Mouse (Mus musculus) gastrocnemius, adult 8-10 months (tissue): ENCODE measurements at regions not wholly inside any gene's neighbourhood (a gene's known extent, or its start where the extent isn't known, plus 50 kb on each side); places are given as distances from the start of the nearest gene placed in this dataset.

Experiments
- DNase-seq, 2 experiments: peaks; one replicate each; pipeline ENCODE4 v3.0.0; 2022; ENCODE audit warnings: low spot score in 2 of 2

- no peak for DNase-seq
Measured at GRCm38 (mm10) chr8:90192856-90193255, 155.3 kb downstream of the Tox3 start.

DNA sequence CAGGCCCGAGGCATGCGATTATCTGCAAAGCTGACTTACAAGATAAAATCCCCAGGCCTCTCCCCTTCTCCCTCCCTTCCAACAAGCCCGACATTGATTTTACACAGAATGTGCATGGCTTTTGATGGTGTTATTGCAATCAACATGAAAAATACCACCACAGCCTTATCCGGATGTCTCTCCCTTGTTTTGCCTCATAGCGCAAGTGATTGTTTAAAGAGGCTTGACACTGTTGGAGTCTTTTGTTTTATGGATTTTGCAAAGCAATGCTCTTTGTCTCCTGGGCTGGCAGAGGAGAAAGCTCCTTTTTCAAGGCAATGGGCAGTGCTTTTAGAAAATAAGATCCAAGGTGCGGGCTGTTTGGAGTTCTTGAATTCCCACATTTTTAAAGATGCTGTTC lies 165.3 kb downstream of the Tox3 start:
- DNase-seq: no peak

GRCm38 (mm10) chr8:90176771-90177170 lies 171.4 kb downstream of the Tox3 start:
- DNase-seq: no peak

DNA sequence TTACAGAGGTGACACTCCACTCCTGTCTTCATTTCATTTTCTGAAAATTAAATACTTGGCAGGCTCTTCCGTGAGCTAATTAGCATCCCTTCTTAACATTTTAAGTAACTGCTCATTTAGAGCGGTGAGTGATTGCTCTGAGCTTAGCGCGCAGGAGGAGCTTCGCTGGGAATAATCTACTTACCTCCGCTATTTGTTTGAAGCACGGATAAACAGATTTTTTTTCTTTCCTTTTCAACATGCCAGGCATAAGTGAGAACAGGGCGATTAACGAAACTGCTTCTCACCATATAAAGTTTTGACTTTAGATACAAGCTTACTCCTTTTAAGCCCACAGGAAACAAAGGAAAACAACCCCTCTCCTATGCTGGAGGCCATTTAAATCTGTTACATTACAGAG lies 171.8 kb downstream of the Tox3 start:
- no peak for DNase-seq

- DNase-seq: no peak
Measured at GRCm38 (mm10) chr8:90166639-90167038, 181.5 kb downstream of the Tox3 start.

GRCm38 (mm10) chr8:90151477-90151876 lies 196.7 kb downstream of the Tox3 start:
- no peak for DNase-seq

DNA sequence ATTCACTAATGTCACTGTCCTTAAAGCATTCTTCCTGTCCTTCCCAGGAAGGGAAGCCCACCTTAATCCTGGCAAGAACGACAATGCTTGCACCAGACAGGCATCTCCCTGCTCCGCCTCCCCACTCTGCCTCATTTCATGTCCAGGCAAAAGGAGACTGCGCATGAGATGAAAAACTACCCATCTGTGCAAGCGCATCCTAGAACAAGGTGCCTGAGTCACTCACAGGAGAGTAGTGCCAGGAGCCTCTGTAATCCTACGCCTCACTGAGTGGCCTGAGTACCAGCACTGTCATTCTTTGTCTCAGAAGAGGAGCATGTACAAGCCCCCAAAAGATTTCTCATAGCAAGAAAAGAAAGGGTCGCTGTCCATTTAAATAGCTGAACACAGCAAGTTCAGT lies 198.2 kb downstream of the Tox3 start:
- DNase-seq: no peak

DNA sequence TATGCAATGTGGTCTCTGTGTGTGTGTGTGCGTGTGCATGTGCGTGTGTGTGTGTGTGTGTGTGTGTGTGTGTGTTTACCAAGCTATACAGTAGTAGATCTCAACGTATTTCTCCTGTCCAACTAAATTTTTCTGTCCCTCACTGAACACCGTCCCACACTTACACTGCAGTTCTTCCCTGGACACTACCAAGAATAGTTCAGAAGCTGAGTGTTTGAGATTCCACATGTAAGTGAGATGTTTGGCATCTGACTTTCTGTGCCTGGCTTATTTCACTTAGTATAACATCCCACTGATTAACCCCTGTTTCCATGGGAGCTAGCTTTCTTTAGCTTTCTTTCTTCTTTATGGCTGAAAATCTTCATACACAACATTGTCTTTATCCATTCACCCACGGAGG lies 213.5 kb downstream of the Tox3 start:
- DNase-seq: no peak

- no peak for DNase-seq
Measured at GRCm38 (mm10) chr8:90130704-90131267, 217.4 kb downstream of the Tox3 start.

DNA sequence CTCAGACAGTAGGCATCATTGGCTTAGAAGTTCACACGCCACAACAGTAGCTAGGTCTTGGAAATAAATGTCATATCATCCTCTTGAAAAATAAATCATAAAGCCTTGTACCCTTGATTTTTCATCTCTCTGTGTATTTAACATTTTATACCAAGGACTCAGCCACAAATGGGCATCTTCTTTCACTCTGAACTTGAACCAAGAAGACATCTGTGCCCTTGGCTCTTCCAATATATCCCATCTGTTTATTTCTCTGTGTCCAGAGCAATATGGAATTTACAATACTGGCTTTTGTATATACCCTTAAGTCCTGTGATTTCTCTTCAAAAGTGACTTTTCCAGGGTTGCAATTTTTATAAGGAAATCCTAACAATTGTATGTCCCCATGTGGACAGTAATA lies 222.7 kb downstream of the Tox3 start:
- no peak for DNase-seq

DNA sequence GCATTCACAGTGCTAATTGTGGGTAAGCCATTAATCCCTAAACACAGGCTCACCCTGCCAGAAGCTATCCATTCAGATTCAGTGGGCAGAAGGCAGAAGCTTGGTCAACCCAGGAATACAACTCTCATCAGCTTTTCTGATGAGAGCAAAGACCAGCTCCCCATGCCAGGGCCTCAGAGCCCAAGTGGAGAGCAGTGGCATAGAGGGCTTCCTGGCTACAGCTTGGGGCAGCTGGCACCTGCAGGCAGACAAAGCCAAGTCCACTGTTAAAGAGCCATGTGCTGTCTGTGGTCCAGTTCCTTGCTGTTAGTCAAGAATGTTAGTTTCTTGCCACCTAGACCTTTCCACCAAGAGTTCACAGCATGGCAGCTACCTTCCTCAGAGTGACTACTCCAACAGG lies 225.0 kb downstream of the Tox3 start:
- no peak for DNase-seq

DNA sequence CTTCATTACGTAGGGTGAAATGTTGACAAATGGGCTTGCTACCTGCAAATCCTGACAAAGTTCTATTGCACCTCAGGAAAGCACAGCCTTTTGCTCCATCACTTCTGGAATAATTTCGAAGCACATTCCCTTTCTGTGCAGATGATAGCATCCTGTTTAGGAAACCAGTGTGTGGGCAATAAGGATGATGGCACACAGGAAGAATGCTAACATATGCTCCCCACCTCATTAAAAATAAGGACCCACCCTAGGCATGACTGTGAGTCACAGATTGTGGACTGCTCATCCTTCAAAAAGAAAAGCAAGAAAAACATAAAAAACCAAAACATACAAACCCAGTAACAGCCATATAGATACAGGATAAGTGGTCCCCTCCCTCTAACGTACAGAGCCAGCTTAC lies 226.2 kb downstream of the Tox3 start:
- no peak for DNase-seq

GRCm38 (mm10) chr8:90121017-90121416 lies 227.1 kb downstream of the Tox3 start:
- DNase-seq: no peak

DNA sequence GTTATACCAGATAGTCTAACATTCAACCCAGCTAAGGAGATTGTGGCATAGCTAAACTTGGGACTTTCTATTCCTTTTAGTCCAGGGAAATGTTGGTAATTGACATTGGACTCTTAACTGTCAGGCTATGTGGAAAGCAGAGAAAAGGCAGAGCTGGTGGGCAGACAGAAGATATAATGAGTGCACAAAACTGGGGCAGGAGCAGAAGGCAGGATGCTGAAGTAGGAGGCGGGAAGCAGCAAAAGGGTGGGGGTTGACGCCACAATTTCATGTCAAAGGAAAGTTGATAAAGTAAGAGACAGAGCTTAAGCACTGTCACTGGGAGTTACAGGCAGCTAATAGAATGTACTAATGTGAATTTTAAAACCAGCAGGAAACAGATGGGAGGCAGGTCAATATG lies 232.7 kb downstream of the Tox3 start:
- DNase-seq: no peak

DNA sequence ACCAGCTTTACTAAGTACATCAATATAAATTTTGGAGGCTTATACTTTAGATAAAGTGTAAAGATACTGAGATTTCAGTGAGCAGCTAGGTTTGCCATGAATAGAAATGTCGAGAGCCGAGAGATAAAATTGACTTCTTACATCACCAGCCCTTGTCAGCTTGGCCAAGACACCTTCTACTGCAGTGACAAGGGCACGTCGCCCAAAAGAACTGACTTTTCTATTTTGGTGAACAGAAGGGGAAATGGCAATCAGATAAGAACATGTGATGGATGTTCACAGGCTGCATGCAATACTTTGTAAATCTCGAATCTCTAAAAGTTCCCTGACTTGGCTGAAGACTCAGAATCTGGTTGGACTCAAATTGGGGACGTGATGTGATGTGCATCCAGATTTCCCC lies 247.6 kb downstream of the Tox3 start:
- no peak for DNase-seq

DNA sequence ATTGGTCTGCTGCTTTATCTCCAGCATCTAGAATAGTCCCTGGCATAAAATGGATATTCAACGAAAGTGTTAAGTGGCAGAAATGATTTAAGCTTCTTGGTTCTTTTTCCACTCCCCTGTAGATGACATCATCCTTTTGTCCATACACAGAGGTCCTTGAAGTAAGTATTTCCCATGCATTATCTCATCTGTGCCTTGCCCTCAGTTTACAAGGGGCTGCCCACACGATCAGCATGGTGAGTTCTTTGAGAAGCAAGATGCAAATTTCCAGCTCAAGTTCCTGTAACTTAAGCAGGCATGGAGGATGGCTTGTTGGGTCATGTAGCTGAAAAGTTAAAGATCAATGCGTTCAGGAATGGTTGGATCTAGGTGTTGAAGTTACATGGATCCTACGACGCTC lies 265.5 kb downstream of the Tox3 start:
- no peak for DNase-seq

GRCm38 (mm10) chr8:90076381-90076780 lies 271.8 kb downstream of the Tox3 start:
- no peak for DNase-seq

DNA sequence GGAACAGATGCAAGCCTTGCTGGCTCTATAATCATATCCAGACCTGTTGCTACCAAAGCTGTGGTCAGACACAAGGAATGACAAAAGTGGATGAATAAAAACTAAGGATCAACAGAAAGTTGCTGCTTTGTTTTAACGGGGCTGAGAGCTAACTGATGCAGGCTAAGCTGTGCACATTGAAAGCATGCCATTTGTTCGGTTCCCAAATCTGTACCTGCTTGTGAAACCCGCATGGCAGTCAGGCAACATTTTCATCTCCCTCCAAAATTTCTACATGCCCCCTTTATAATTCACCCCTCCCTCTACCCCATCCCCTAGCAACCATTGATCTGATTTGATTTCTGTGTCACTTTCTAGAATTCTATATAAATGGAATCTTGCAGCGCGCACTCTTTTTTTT lies 272.3 kb downstream of the Tox3 start:
- DNase-seq: no peak

DNA sequence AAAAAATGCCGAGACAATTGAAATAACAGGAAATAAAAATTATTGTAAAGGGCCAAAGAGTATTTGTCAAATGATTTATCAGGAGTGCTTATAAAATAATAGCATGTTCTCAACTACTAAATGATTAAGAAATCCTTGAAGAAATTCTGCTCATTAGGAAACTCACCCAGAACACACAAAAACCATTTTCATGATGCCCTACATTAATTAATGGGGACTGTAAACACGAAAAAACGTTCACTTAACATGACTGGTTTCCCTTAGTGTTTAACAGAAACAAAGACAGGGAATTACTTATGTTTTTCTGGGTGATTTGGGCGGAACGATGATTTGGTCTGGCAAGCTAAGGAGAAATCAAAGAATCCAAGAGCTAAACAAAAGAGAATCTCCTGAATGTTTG lies 278.1 kb downstream of the Tox3 start:
- DNase-seq: no peak

GRCm38 (mm10) chr8:90069411-90069993 lies 278.6 kb downstream of the Tox3 start:
- DNase-seq: no peak

DNA sequence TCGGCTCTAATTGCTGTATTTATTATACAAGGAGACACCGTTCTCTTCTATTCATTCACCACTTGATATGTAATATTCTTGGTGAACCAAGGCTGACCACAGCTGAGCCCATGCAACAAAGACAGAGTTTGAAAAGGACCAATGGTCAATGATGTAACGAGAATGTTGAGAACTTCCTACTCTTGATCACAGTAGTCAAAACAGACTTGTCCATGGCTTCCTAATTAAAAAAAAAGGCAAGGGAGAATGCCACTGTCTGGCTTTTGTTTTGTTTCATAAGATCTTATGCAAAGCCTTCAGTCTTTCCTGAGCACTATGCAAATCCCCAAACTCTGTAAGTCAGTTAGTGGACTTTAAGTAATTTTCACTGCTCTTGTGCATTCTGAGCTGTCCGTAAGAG lies 279.7 kb downstream of the Tox3 start:
- no peak for DNase-seq

GRCm38 (mm10) chr8:90064381-90064780 lies 283.8 kb downstream of the Tox3 start:
- no peak for DNase-seq

GRCm38 (mm10) chr8:90063291-90063690 lies 284.9 kb downstream of the Tox3 start:
- DNase-seq: no peak

DNA sequence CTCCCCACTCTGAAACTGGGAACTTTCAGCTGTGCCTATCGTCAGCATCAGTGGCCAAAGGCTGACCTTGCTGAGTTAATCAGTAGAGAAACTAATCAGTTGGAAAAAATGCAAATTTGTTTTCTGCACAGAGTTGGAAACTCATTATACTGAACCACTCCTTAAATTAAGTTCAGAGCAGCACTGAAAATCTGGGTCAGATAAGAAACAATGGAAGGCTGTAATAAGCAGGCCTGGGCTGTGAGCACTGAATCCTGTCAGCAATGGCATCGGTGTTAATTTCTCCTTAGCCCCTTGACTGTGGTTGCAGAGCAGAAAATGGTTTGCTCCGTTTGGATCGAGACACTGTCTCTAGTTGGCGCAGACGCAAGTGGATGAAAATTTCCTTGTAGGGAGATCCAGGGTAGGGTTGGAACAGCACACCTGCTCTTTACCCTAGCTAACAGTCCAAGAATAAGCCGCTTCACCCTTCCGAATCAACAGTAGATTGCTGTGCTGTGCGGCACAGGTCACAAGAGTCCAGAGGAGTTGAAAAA lies 289.4 kb downstream of the Tox3 start:
- no peak for DNase-seq
